Mouse (Mus musculus): ENCODE data around the gene Sbno1. TPM values are rescaled to one million over a fixed set of nuclear protein-coding genes. Genes with fewer than 3 reads are reported as not detected.
"Not testable (repeated sequence)": the region's sequence is repeated elsewhere in the genome, so short reads cannot be mapped to it uniquely, and the experiment has no call there.

Sbno1 gene
- polyA plus RNA-seq (2015; fragmentation: Nextera tagmentation; extraction: Ambion mirVana), result 57.8 and 65.5 TPM in 2 replicates

- Histone ChIP-seq H3K27ac (peak within 1 kb of the TSS; percentile 94), H3K36me3 (no peaks in the 10 kb centered on the region), H3K9ac (peak within 1 kb of the TSS; percentile 99), H3K4me1 (replicated peaks) (peaks cover 11% of the 10 kb centered on the region; the same call in 1 of the 2 replicates), H3K4me3 (peak within 1 kb of the TSS; percentile 100), H3K4me2 (peak within 1 kb of the TSS; percentile 88), H3K27me3 (no peaks in the 10 kb centered on the region), H3K9me3 (replicated peaks) (no peaks in the 10 kb centered on the region)
- WGBS, result under 1% methylated on average over 59 of the region's 81 CpGs
- peak; percentile 95 for ATAC-seq (replicated peaks; ENCODE audit: insufficient number of reproducible peaks, insufficient read depth, low FRiP score, low read depth)
These were observed at the start of gene Sbno1 for GRCm38 (mm10) chr5:124425412-124426259. Gene Sbno1 (minus strand): TSS chr5:124426001.

- Histone ChIP-seq H3K9me3 (replicated peaks) (no peaks in the 10 kb centered on the region), H3K4me1 (replicated peaks) (peaks cover 4% of the 10 kb centered on the region; the same call in 1 of the 2 replicates), H3K27me3 (no peaks in the 10 kb centered on the region), H3K4me2 (no peak overlapping the region), H3K9ac (no peak overlapping the region), H3K36me3 (peaks cover 21% of the 10 kb centered on the region), H3K27ac (no peak overlapping the region), H3K4me3 (no peak overlapping the region)
- ATAC-seq (replicated peaks; ENCODE audit: insufficient number of reproducible peaks, insufficient read depth, low FRiP score, low read depth), result no peak
- WGBS, result 76% methylated on average over 6 of the region's 6 CpGs
These were observed 44.9 kb upstream of the Sbno1 start for GRCm38 (mm10) chr5:124470591-124471171.

DNA sequence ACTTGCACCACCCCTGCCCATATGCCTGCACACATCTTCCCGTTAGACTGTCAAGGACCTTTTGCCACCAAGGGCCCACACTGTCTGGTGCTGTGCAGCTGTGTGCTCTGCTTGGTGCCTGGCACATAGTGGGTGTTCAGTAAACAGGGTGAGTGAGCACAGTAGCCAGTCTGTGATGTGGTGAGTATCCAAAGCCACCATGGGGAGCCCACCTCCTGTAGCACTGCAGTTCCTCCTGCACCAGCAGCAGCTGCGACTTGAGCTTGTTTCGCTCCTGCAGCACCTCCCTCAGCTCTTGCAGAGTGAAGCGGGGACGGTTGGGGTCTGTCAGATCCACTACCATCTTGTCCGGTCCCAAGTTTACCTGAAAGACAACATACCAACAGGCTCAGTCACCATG lies 43.7 kb upstream of the Sbno1 start:
- Histone ChIP-seq H3K27ac (no peak overlapping the region), H3K36me3 (peaks cover 21% of the 10 kb centered on the region), H3K9ac (no peak overlapping the region), H3K27me3 (no peaks in the 10 kb centered on the region), H3K9me3 (replicated peaks) (no peaks in the 10 kb centered on the region), H3K4me2 (no peak overlapping the region), H3K4me3 (no peak overlapping the region), H3K4me1 (replicated peaks) (no peaks in the 10 kb centered on the region)
- 91% methylated on average over 6 of the region's 6 CpGs for WGBS
- no peak for ATAC-seq (replicated peaks; ENCODE audit: insufficient number of reproducible peaks, insufficient read depth, low FRiP score, low read depth)

- no peak for ATAC-seq (replicated peaks; ENCODE audit: insufficient number of reproducible peaks, insufficient read depth, low FRiP score, low read depth)
- H3K9me3 ChIP-seq (replicated peaks), result no peaks in the 10 kb centered on the region
- H3K36me3 ChIP-seq, result peaks cover 23% of the 10 kb centered on the region
These were observed 42.6 kb upstream of the Sbno1 start for GRCm38 (mm10) chr5:124468365-124468764.

GRCm38 (mm10) chr5:124467766-124468165 lies 42.0 kb upstream of the Sbno1 start:
- H3K4me1 ChIP-seq (replicated peaks), result no peaks in the 10 kb centered on the region
- peaks cover 29% of the 10 kb centered on the region for H3K36me3 ChIP-seq
- no peak overlapping the region for H3K9ac ChIP-seq
- H3K27me3 ChIP-seq, result no peaks in the 10 kb centered on the region
- no peak for ATAC-seq (replicated peaks; ENCODE audit: insufficient number of reproducible peaks, insufficient read depth, low FRiP score, low read depth)
- H3K4me3 ChIP-seq, result no peak overlapping the region
- 89% methylated on average over 1 of the region's 1 CpGs for WGBS
- H3K9me3 ChIP-seq (replicated peaks), result no peaks in the 10 kb centered on the region
- H3K27ac ChIP-seq, result no peak overlapping the region
- no peak overlapping the region for H3K4me2 ChIP-seq

More at GRCm38 (mm10) chr5:124468365-124468764, 42.6 kb upstream of the Sbno1 start:
- WGBS, result 89% methylated on average over 7 of the region's 7 CpGs
- Histone ChIP-seq H3K27me3 (no peaks in the 10 kb centered on the region), H3K4me2 (no peak overlapping the region), H3K4me3 (no peak overlapping the region), H3K4me1 (replicated peaks) (no peaks in the 10 kb centered on the region), H3K9ac (no peak overlapping the region), H3K27ac (no peak overlapping the region)

- Histone ChIP-seq H3K4me1 (replicated peaks) (no peaks in the 10 kb centered on the region), H3K36me3 (peaks cover 56% of the 10 kb centered on the region)
- no peak for ATAC-seq (replicated peaks; ENCODE audit: insufficient number of reproducible peaks, insufficient read depth, low FRiP score, low read depth)
These were observed 39.1 kb upstream of the Sbno1 start for GRCm38 (mm10) chr5:124464905-124465304.

GRCm38 (mm10) chr5:124463462-124463861 lies 37.7 kb upstream of the Sbno1 start:
- Histone ChIP-seq H3K4me3 (no peak overlapping the region), H3K36me3 (peaks cover 60% of the 10 kb centered on the region), H3K9me3 (replicated peaks) (no peaks in the 10 kb centered on the region), H3K27ac (no peak overlapping the region), H3K9ac (no peak overlapping the region), H3K27me3 (no peaks in the 10 kb centered on the region), H3K4me2 (no peak overlapping the region), H3K4me1 (replicated peaks) (no peaks in the 10 kb centered on the region)
- 81% methylated on average over 5 of the region's 5 CpGs for WGBS
- ATAC-seq (replicated peaks; ENCODE audit: insufficient number of reproducible peaks, insufficient read depth, low FRiP score, low read depth), result no peak

More at GRCm38 (mm10) chr5:124464905-124465304, 39.1 kb upstream of the Sbno1 start:
- no peaks in the 10 kb centered on the region for H3K27me3 ChIP-seq
- H3K9ac ChIP-seq, result no peak overlapping the region
- H3K27ac ChIP-seq, result no peak overlapping the region
- H3K9me3 ChIP-seq (replicated peaks), result no peaks in the 10 kb centered on the region
- no peak overlapping the region for H3K4me2 ChIP-seq
- H3K4me3 ChIP-seq, result no peak overlapping the region

- Histone ChIP-seq H3K27me3 (no peaks in the 10 kb centered on the region), H3K36me3 (peaks cover 67% of the 10 kb centered on the region), H3K27ac (no peak overlapping the region), H3K9ac (no peak overlapping the region), H3K4me3 (no peak overlapping the region), H3K9me3 (replicated peaks) (no peaks in the 10 kb centered on the region), H3K4me1 (replicated peaks) (no peaks in the 10 kb centered on the region), H3K4me2 (no peak overlapping the region)
- ATAC-seq (replicated peaks; ENCODE audit: insufficient number of reproducible peaks, insufficient read depth, low FRiP score, low read depth), result no peak
- 89% methylated on average over 8 of the region's 8 CpGs for WGBS
These were observed 36.7 kb upstream of the Sbno1 start for GRCm38 (mm10) chr5:124462297-124463025.

DNA sequence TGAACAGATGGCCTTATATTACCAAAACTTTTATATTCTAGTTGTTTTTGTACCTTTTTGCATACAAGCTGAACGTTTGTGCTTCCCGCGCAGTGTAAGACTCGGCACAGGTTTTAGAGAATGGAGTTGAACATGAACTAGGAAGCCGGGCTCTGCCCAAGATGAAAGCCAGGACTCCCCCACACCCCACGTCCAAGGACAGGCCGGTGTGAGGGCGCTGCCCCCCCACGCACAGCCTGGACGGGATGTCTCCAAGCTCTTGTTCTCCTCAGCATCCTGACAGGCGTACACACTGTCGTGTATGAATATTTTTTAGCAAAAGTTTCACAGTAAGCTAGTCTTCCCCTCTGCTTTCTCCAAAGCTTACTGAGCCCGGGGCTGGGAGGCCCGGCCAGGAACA lies 35.1 kb upstream of the Sbno1 start:
- ATAC-seq (replicated peaks; ENCODE audit: insufficient number of reproducible peaks, insufficient read depth, low FRiP score, low read depth); H3K4me1 ChIP-seq (replicated peaks); H3K27me3 ChIP-seq; H3K9ac ChIP-seq; H3K27ac ChIP-seq; H3K4me3 ChIP-seq; H3K9me3 ChIP-seq (replicated peaks); H3K4me2 ChIP-seq: not testable (repeated sequence)
- peaks cover 75% of the 10 kb centered on the region for H3K36me3 ChIP-seq
- WGBS, result 88% methylated on average over 14 of the region's 14 CpGs

- no peaks in the 10 kb centered on the region for H3K27me3 ChIP-seq
- no peak overlapping the region for H3K9ac ChIP-seq
- H3K4me1 ChIP-seq (replicated peaks), result peaks cover 11% of the 10 kb centered on the region
- no peak for ATAC-seq (replicated peaks; ENCODE audit: insufficient number of reproducible peaks, insufficient read depth, low FRiP score, low read depth)
- no peaks in the 10 kb centered on the region for H3K9me3 ChIP-seq (replicated peaks)
- no peak overlapping the region for H3K4me2 ChIP-seq
- 93% methylated on average over 6 of the region's 6 CpGs for WGBS
- peaks cover 94% of the 10 kb centered on the region for H3K36me3 ChIP-seq
- H3K27ac ChIP-seq, result no peak overlapping the region
- H3K4me3 ChIP-seq, result no peak overlapping the region
These were observed 31.0 kb upstream of the Sbno1 start for GRCm38 (mm10) chr5:124456762-124457161.

DNA sequence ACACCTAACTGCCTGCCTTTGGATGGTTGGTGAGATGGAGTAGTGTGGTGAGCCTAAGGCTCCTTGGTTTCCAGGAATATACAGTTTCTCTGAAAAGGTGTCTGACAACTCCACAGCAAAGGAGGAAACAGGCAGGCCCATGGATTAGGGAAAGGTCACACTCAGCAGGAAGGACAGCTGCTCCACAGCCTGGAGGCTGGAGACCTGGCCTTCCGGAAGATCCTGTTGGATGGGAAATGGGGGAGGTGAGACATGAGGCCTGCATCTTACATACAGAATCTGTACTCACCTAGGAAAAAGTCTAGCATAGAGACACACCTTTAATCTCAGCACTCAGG lies 28.2 kb upstream of the Sbno1 start:
- H3K4me3 ChIP-seq, result no peak overlapping the region
- H3K4me2 ChIP-seq, result no peak overlapping the region
- H3K27ac ChIP-seq, result no peak overlapping the region
- no peak for ATAC-seq (replicated peaks; ENCODE audit: insufficient number of reproducible peaks, insufficient read depth, low FRiP score, low read depth)
- 63% methylated on average over 1 of the region's 1 CpGs for WGBS
- no peaks in the 10 kb centered on the region for H3K27me3 ChIP-seq
- peaks cover 27% of the 10 kb centered on the region for H3K4me1 ChIP-seq (replicated peaks)
- H3K9ac ChIP-seq, result no peak overlapping the region
- H3K36me3 ChIP-seq, result peaks cover 93% of the 10 kb centered on the region
- no peaks in the 10 kb centered on the region for H3K9me3 ChIP-seq (replicated peaks)

Data from heart, embryonic 15.5 days (tissue).